In genomic region chr1:160378367-160378766, GRCm38 (mm10) we compare ENCODE assay signal across 14 mouse cellular contexts.
DNase-seq lines count a peak whose midpoint lies in the region; ATAC-seq lines count a peak whose summit lies in the region.
"Had no signal": no experiment of that assay in that cellular context is flagged by ENCODE, and none has a peak within 500 bp of the region (broad histone marks: within the 10 kb centered on the region; RNA-seq: fewer than 3 reads in every experiment).

No protein-coding gene starts in this region.

- no peak overlapping the region for H3K4me3 ChIP-seq in forebrain, embryonic 13.5 days
- H3K4me3 ChIP-seq in forebrain, embryonic 11.5 days (ENCODE audit: low read depth, low read length), result no peak overlapping the region
- H3K4me3 ChIP-seq in kidney, embryonic 16.5 days (ENCODE audit: low read length), result no peak overlapping the region
- no peak overlapping the region for H3K4me3 ChIP-seq in midbrain, embryonic 15.5 days
- no peak overlapping the region for H3K4me3 ChIP-seq in midbrain, embryonic 10.5 days
- H3K4me3 ChIP-seq: heart, embryonic 15.5 days; hindbrain, embryonic 12.5 days; limb, embryonic 13.5 days; lung, embryonic 15.5 days; midbrain, embryonic 12.5 days; stomach, embryonic 15.5 days had no signal

- no peaks in the 10 kb centered on the region for H3K4me1 ChIP-seq in forebrain, embryonic 13.5 days
- no peaks in the 10 kb centered on the region for H3K4me1 ChIP-seq in forebrain, embryonic 11.5 days (replicated peaks; ENCODE audit: control insufficient read depth, insufficient read depth, low read length)
- H3K4me1 ChIP-seq in kidney, embryonic 16.5 days (ENCODE audit: insufficient read depth, low read length), result no peaks in the 10 kb centered on the region
- no peaks in the 10 kb centered on the region for H3K4me1 ChIP-seq in midbrain, embryonic 15.5 days
- no peaks in the 10 kb centered on the region for H3K4me1 ChIP-seq in midbrain, embryonic 10.5 days
- H3K4me1 ChIP-seq: heart, embryonic 15.5 days; hindbrain, embryonic 12.5 days; limb, embryonic 13.5 days; lung, embryonic 15.5 days; midbrain, embryonic 12.5 days; stomach, embryonic 15.5 days had no signal

- no peak overlapping the region for H3K4me2 ChIP-seq in forebrain, embryonic 13.5 days
- H3K4me2 ChIP-seq in forebrain, embryonic 11.5 days (ENCODE audit: low read depth, low read length, severe bottlenecking), result no peak overlapping the region
- H3K4me2 ChIP-seq in kidney, embryonic 16.5 days (replicated peaks; ENCODE audit: low read depth, low read length), result no peak overlapping the region
- H3K4me2 ChIP-seq in midbrain, embryonic 15.5 days, result no peak overlapping the region
- H3K4me2 ChIP-seq: heart, embryonic 15.5 days; hindbrain, embryonic 12.5 days; limb, embryonic 13.5 days; lung, embryonic 15.5 days; midbrain, embryonic 12.5 days; stomach, embryonic 15.5 days had no signal

- no peak overlapping the region for H3K27ac ChIP-seq in forebrain, embryonic 13.5 days
- no peak overlapping the region for H3K27ac ChIP-seq in forebrain, embryonic 11.5 days (ENCODE audit: low read depth, low read length)
- H3K27ac ChIP-seq in kidney, embryonic 16.5 days (ENCODE audit: low read length), result no peak overlapping the region
- no peak overlapping the region for H3K27ac ChIP-seq in midbrain, embryonic 15.5 days
- no peak overlapping the region for H3K27ac ChIP-seq in midbrain, embryonic 10.5 days (replicated peaks)
- H3K27ac ChIP-seq: heart, embryonic 15.5 days; hindbrain, embryonic 12.5 days; lung, embryonic 15.5 days; midbrain, embryonic 12.5 days; stomach, embryonic 15.5 days had no signal

- ATAC-seq in forebrain, embryonic 13.5 days, result peak; percentile 33; the same call in 1 of the 2 replicates
- ATAC-seq in forebrain, embryonic 11.5 days (replicated peaks; ENCODE audit: low FRiP score), result no peak
- ATAC-seq in kidney, embryonic 16.5 days (ENCODE audit: low FRiP score, low TSS enrichment), result no peak
- 0 out of 2 replicates have a peak, but pooled peaks have one; percentile 24 for ATAC-seq in midbrain, embryonic 15.5 days (replicated peaks)
- ATAC-seq in inflammation-experienced regulatory T-cells, adult 6 months, result no peak

- H3K9ac ChIP-seq in forebrain, embryonic 13.5 days, result no peak overlapping the region
- H3K9ac ChIP-seq in forebrain, embryonic 11.5 days (ENCODE audit: low read length), result no peak overlapping the region
- H3K9ac ChIP-seq in kidney, embryonic 16.5 days (replicated peaks; ENCODE audit: low read length), result no peak overlapping the region
- no peak overlapping the region for H3K9ac ChIP-seq in midbrain, embryonic 15.5 days
- H3K9ac ChIP-seq: heart, embryonic 15.5 days; hindbrain, embryonic 12.5 days; limb, embryonic 13.5 days; lung, embryonic 15.5 days; midbrain, embryonic 12.5 days; stomach, embryonic 15.5 days had no signal

- no peaks in the 10 kb centered on the region for H3K36me3 ChIP-seq in forebrain, embryonic 13.5 days (ENCODE audit: poor library complexity, severe bottlenecking)
- no peaks in the 10 kb centered on the region for H3K36me3 ChIP-seq in forebrain, embryonic 11.5 days (ENCODE audit: control insufficient read depth, insufficient read depth, low read length)
- H3K36me3 ChIP-seq in kidney, embryonic 16.5 days (ENCODE audit: insufficient read depth, low read length), result no peaks in the 10 kb centered on the region
- no peaks in the 10 kb centered on the region for H3K36me3 ChIP-seq in midbrain, embryonic 15.5 days (replicated peaks)
- H3K36me3 ChIP-seq in midbrain, embryonic 10.5 days, result no peaks in the 10 kb centered on the region
- H3K36me3 ChIP-seq: heart, embryonic 15.5 days; hindbrain, embryonic 12.5 days; limb, embryonic 13.5 days; lung, embryonic 15.5 days; midbrain, embryonic 12.5 days; stomach, embryonic 15.5 days had no signal

- no peaks in the 10 kb centered on the region for H3K9me3 ChIP-seq in forebrain, embryonic 13.5 days (replicated peaks)
- no peaks in the 10 kb centered on the region for H3K9me3 ChIP-seq in forebrain, embryonic 11.5 days (ENCODE audit: control insufficient read depth, low read length)
- no peaks in the 10 kb centered on the region for H3K9me3 ChIP-seq in kidney, embryonic 16.5 days (ENCODE audit: low read length)
- H3K9me3 ChIP-seq in midbrain, embryonic 15.5 days, result no peaks in the 10 kb centered on the region
- H3K9me3 ChIP-seq in midbrain, embryonic 10.5 days (replicated peaks), result no peaks in the 10 kb centered on the region
- H3K9me3 ChIP-seq: heart, embryonic 15.5 days; hindbrain, embryonic 12.5 days; limb, embryonic 13.5 days; lung, embryonic 15.5 days; midbrain, embryonic 12.5 days; stomach, embryonic 15.5 days had no signal

- 96% methylated on average over 1 of the region's 1 CpGs for WGBS in forebrain, embryonic 13.5 days
- 95% methylated on average over 1 of the region's 1 CpGs for WGBS in forebrain, embryonic 11.5 days
- 100% methylated on average over 1 of the region's 1 CpGs for WGBS in kidney, embryonic 16.5 days
- WGBS in midbrain, embryonic 15.5 days, result 95% methylated on average over 1 of the region's 1 CpGs
- 100% methylated on average over 1 of the region's 1 CpGs for WGBS in midbrain, embryonic 10.5 days

- no peak for DNase-seq in forebrain, embryonic 11.5 days (ENCODE audit: low spot score)
- peak; percentile 2 for DNase-seq in kidney, postnatal 14 days
- no peak for DNase-seq in midbrain, embryonic 10.5 days (ENCODE audit: low spot score)
- no peak for DNase-seq in layer of hippocampus, adult 9-11 months

- no peaks in the 10 kb centered on the region for H3K27me3 ChIP-seq in forebrain, embryonic 13.5 days
- H3K27me3 ChIP-seq in forebrain, embryonic 11.5 days (ENCODE audit: control insufficient read depth, insufficient read depth, low read length), result no peaks in the 10 kb centered on the region
- H3K27me3 ChIP-seq in kidney, embryonic 16.5 days (ENCODE audit: insufficient read depth, low read length), result no peaks in the 10 kb centered on the region
- H3K27me3 ChIP-seq in midbrain, embryonic 15.5 days (replicated peaks), result no peaks in the 10 kb centered on the region
- no peaks in the 10 kb centered on the region for H3K27me3 ChIP-seq in midbrain, embryonic 10.5 days (ENCODE audit: low read depth, poor library complexity, severe bottlenecking)
- H3K27me3 ChIP-seq: heart, embryonic 15.5 days; hindbrain, embryonic 12.5 days; limb, embryonic 13.5 days; lung, embryonic 15.5 days; midbrain, embryonic 12.5 days; stomach, embryonic 15.5 days had no signal

Comparison
In these comparisons a context has a peak if more than half of its experiments do, and no peak if none do; other contexts are left out.
1. ATAC-seq: peak in forebrain, embryonic 13.5 days (single experiment) and midbrain, embryonic 15.5 days (single experiment); none in forebrain, embryonic 11.5 days (single experiment), kidney, embryonic 16.5 days (single experiment) and inflammation-experienced regulatory T-cells, adult 6 months (single experiment).